Mouse (Mus musculus) cerebellum, adult (tissue): Measurements from ENCODE around the gene Ctnnbip1.

Experiments used
- ATAC-seq: cut with Nextera tagmentation; 2 replicates; pipeline ENCODE4 v1.9.2; 2017; ENCODE audit warnings: mild to moderate bottlenecking, moderate library complexity, mixed read lengths; ENCODE audit not compliant: insufficient number of reproducible peaks, low FRiP score, low TSS enrichment

Gene Ctnnbip1

DNA sequence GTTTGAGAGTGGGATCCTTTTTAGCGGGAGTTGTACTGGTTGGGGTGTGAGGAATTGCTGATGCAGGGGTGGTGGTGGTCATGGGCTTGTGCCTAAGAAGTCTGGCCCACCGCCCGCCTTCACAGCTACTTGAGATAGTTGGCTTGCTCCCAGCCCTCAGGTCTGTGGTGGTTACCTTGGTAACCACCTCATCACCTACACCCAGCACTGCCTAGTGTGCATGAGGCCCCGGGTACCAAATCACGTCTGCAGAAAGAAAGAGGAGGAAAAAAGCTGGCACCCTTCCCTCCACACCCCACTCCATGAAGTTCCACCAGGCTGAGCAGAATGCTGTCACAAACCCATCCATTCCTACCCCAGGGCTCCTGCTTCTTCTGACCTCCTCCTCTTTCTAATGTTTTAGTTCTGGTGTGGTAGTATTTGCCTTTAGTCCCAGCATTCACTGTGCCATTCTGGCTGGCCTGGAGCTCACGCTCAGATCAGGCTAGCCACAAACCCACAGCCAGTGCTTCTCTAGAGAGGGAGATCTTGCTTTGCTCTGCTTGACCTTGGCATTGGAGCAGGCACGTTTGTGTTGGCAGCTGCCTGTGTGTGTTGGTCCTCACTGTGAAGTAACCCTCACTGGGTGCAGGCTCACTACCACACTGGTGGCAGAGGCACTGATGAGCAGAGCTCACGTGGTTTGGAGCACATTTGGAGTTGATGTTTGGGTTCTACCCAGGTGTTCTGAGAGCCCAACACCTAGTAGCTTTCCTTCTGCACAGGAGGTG is 91.4 kb downstream of the Ctnnbip1 start:
- no peak for ATAC-seq

DNA sequence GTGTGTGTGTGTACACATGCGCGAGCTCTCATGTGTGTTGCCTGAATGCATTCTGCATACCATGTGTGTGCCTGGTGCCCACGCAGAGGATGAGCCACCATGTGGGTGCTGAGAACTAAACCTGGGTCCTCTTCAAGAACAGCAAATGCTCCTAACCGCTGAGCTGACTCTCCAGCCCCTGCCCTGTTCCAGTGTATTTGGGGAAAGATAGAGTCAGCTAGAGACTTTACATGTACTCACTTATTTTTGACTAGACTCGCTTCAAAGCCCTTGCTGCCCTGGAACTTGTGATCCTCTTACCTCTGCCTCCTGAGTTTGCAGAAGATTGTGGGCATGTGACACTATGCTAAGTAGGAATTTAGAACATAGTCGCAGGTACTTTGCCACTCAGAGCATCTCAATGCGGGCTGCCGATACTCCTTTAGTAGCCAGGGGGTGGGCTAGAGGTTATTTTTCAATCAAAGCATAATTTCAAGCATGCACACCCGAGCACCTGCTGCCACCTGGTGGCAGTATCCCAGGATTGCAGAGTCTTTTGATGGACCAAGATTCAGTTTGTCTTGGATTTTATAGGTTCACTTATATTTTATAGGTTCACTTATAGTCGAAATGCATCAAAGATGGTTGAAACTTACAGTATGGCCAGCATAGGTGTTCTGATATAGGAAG is 93.5 kb downstream of the Ctnnbip1 start:
- ATAC-seq: no peak

- 0 out of 2 replicates have a peak, but pooled peaks have one; percentile 36 for ATAC-seq
Observed at GRCm38 (mm10) chr4:149613497-149613896, 95.5 kb downstream of the Ctnnbip1 start.

GRCm38 (mm10) chr4:149614869-149615268 is 96.8 kb downstream of the Ctnnbip1 start:
- ATAC-seq: no peak
